ENCODE assay signal across 9 mouse cellular contexts in the genomic region with DNA sequence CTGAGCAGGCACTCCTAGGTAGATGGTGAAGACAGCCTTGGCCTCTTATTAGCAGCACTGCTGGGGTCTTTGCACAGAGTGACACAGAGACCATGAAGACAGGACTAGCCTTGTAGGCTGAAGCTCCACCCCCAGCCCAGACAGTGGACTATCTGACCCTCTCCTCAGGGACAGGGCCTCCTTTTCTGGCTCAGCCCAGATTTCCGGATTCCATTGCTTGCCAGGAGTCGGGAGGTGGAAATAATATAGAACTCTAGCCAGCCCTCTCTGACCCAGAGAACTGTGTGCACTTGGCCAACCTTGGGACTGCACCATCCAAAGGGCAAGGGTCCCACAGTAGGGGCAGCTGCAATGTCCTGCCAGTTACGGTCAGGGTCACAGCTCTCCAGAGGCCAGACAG. TPM values are rescaled to one million over a fixed set of nuclear protein-coding genes. Genes with fewer than 3 reads are reported as not detected.
DNase-seq lines count a peak whose midpoint lies in the region; ATAC-seq lines count a peak whose summit lies in the region.
"Had no signal": no experiment of that assay in that cellular context is flagged by ENCODE, and none has a peak within 500 bp of the region (broad histone marks: within the 10 kb centered on the region; RNA-seq: fewer than 3 reads in every experiment).

No protein-coding gene starts in this region.

- no peak overlapping the region for H3K9ac ChIP-seq in neural tube, embryonic 13.5 days
- H3K9ac ChIP-seq in neural tube, embryonic 15.5 days (replicated peaks): no peak overlapping the region
- no peak overlapping the region for H3K9ac ChIP-seq in heart, embryonic 11.5 days (ENCODE audit: low read depth, low read length)
- no peak overlapping the region for H3K9ac ChIP-seq in stomach, embryonic 15.5 days
- H3K9ac ChIP-seq: embryonic facial prominence, embryonic 15.5 days had no signal

- WGBS in neural tube, embryonic 13.5 days: 72% methylated on average over 3 of the region's 3 CpGs
- 69% methylated on average over 3 of the region's 3 CpGs for WGBS in neural tube, embryonic 15.5 days
- 48% methylated on average over 3 of the region's 3 CpGs for WGBS in heart, embryonic 11.5 days (ENCODE audit: insufficient replicate concordance)
- 61% methylated on average over 3 of the region's 3 CpGs for WGBS in stomach, embryonic 15.5 days

- no peak overlapping the region for H3K4me2 ChIP-seq in neural tube, embryonic 13.5 days
- no peak overlapping the region for H3K4me2 ChIP-seq in neural tube, embryonic 15.5 days
- no peak overlapping the region for H3K4me2 ChIP-seq in heart, embryonic 11.5 days
- no peak overlapping the region for H3K4me2 ChIP-seq in stomach, embryonic 15.5 days
- H3K4me2 ChIP-seq: embryonic facial prominence, embryonic 15.5 days had no signal

- peaks cover 5% of the 10 kb centered on the region; the same call in 1 of the 2 replicates for H3K36me3 ChIP-seq in neural tube, embryonic 13.5 days
- peaks cover 18% of the 10 kb centered on the region; the same call in 1 of the 2 replicates for H3K36me3 ChIP-seq in neural tube, embryonic 15.5 days
- no peaks in the 10 kb centered on the region for H3K36me3 ChIP-seq in heart, embryonic 11.5 days (ENCODE audit: control insufficient read depth, insufficient read depth, low read length)
- H3K36me3 ChIP-seq in stomach, embryonic 15.5 days: no peaks in the 10 kb centered on the region

- no peaks in the 10 kb centered on the region for H3K27me3 ChIP-seq in neural tube, embryonic 13.5 days
- H3K27me3 ChIP-seq in neural tube, embryonic 15.5 days (replicated peaks): no peaks in the 10 kb centered on the region
- H3K27me3 ChIP-seq in heart, embryonic 11.5 days (ENCODE audit: control insufficient read depth, insufficient read depth, low read length): no peaks in the 10 kb centered on the region
- no peaks in the 10 kb centered on the region for H3K27me3 ChIP-seq in stomach, embryonic 15.5 days (replicated peaks)
- H3K27me3 ChIP-seq: embryonic facial prominence, embryonic 15.5 days had no signal

- peak; percentile 84 to 91 for DNase-seq in kidney, postnatal 25 days
- DNase-seq in right cerebral cortex, postnatal 4 days: no peak
- DNase-seq in urinary bladder, adult 2 months (ENCODE audit: low spot score): no peak
- DNase-seq in cerebellum, adult 11 months: no peak

- peak overlapping the region; percentile 23; the same call in 1 of the 2 replicates for H3K27ac ChIP-seq in neural tube, embryonic 13.5 days (replicated peaks)
- no peak overlapping the region; the same call in 1 of the 2 replicates for H3K27ac ChIP-seq in neural tube, embryonic 15.5 days (replicated peaks)
- H3K27ac ChIP-seq in heart, embryonic 11.5 days (ENCODE audit: low read depth, low read length): peak overlapping the region; percentile 70
- 0 out of 2 replicates have a peak overlapping the region, but pooled peaks have one; percentile 6 for H3K27ac ChIP-seq in stomach, embryonic 15.5 days
- H3K27ac ChIP-seq: embryonic facial prominence, embryonic 15.5 days had no signal

- ATAC-seq in neural tube, embryonic 13.5 days (ENCODE audit: low read depth): no peak
- no peak for ATAC-seq in neural tube, embryonic 15.5 days (ENCODE audit: low FRiP score)
- peak; percentile 65 for ATAC-seq in heart, embryonic 11.5 days (replicated peaks; ENCODE audit: insufficient number of reproducible peaks, low FRiP score, low TSS enrichment)
- peak; percentile 52; the same call in 1 of the 2 replicates for ATAC-seq in stomach, embryonic 15.5 days (ENCODE audit: insufficient read depth, low FRiP score, low read depth)

- H3K4me3 ChIP-seq in neural tube, embryonic 13.5 days: no peak overlapping the region
- H3K4me3 ChIP-seq in neural tube, embryonic 15.5 days (replicated peaks): no peak overlapping the region
- H3K4me3 ChIP-seq in heart, embryonic 11.5 days (ENCODE audit: low read depth, low read length): no peak overlapping the region
- no peak overlapping the region for H3K4me3 ChIP-seq in stomach, embryonic 15.5 days (replicated peaks)
- H3K4me3 ChIP-seq: embryonic facial prominence, embryonic 15.5 days had no signal

- H3K9me3 ChIP-seq in neural tube, embryonic 13.5 days: no peaks in the 10 kb centered on the region
- H3K9me3 ChIP-seq in neural tube, embryonic 15.5 days (replicated peaks): no peaks in the 10 kb centered on the region
- 0 out of 2 replicates have a peak, but pooled peaks cover 2% of the 10 kb centered on the region for H3K9me3 ChIP-seq in heart, embryonic 11.5 days (replicated peaks; ENCODE audit: control insufficient read depth, low read length)
- no peaks in the 10 kb centered on the region for H3K9me3 ChIP-seq in stomach, embryonic 15.5 days
- H3K9me3 ChIP-seq: embryonic facial prominence, embryonic 15.5 days had no signal

- H3K4me1 ChIP-seq in neural tube, embryonic 13.5 days (replicated peaks): 0 out of 2 replicates have a peak, but pooled peaks cover 7% of the 10 kb centered on the region
- no peaks in the 10 kb centered on the region for H3K4me1 ChIP-seq in neural tube, embryonic 15.5 days
- peaks cover 15% of the 10 kb centered on the region for H3K4me1 ChIP-seq in heart, embryonic 11.5 days (ENCODE audit: control insufficient read depth, insufficient read depth, low read length)
- H3K4me1 ChIP-seq in stomach, embryonic 15.5 days: 0 out of 2 replicates have a peak, but pooled peaks cover 9% of the 10 kb centered on the region
- H3K4me1 ChIP-seq: embryonic facial prominence, embryonic 15.5 days had no signal

RNA-seq across cellular contexts. Expression of a gene that starts 10.4 kb away (rescaled TPM):
- polyA plus RNA-seq in neural tube, embryonic 13.5 days (2015; fragmentation: Nextera tagmentation; extraction: Ambion mirVana): 365 and 369 TPM in 2 replicates
- 493 and 522 TPM in 2 replicates for polyA plus RNA-seq in neural tube, embryonic 15.5 days (2015; fragmentation: Nextera tagmentation; extraction: Ambion mirVana)
- 632 and 701 TPM in 2 replicates for polyA plus RNA-seq in heart, embryonic 11.5 days (2014; fragmentation: Nextera tagmentation; extraction: Ambion mirVana)
- 551 and 575 TPM in 2 replicates for polyA plus RNA-seq in stomach, embryonic 15.5 days (2015; fragmentation: Nextera tagmentation; extraction: Ambion mirVana)
- polyA plus RNA-seq in urinary bladder, adult 2 months (2012; rRNA removed): 591 and 684 TPM in 2 replicates

RNA-seq across cellular contexts. Expression of a gene that starts 27.0 kb away (rescaled TPM):
- polyA plus RNA-seq in neural tube, embryonic 13.5 days (2015; fragmentation: Nextera tagmentation; extraction: Ambion mirVana): 82.4 and 88.4 TPM in 2 replicates
- 92.9 and 94.5 TPM in 2 replicates for polyA plus RNA-seq in neural tube, embryonic 15.5 days (2015; fragmentation: Nextera tagmentation; extraction: Ambion mirVana)
- polyA plus RNA-seq in heart, embryonic 11.5 days (2014; fragmentation: Nextera tagmentation; extraction: Ambion mirVana): 36.2 and 48.4 TPM in 2 replicates
- 78.7 and 84.8 TPM in 2 replicates for polyA plus RNA-seq in stomach, embryonic 15.5 days (2015; fragmentation: Nextera tagmentation; extraction: Ambion mirVana)
- 44.7 and 57.5 TPM in 2 replicates for polyA plus RNA-seq in urinary bladder, adult 2 months (2012; rRNA removed)

RNA-seq across cellular contexts. Expression of a gene that starts 37.2 kb away (rescaled TPM):
- polyA plus RNA-seq in neural tube, embryonic 13.5 days (2015; fragmentation: Nextera tagmentation; extraction: Ambion mirVana): 0.36 and 0.85 TPM in 2 replicates
- polyA plus RNA-seq in neural tube, embryonic 15.5 days (2015; fragmentation: Nextera tagmentation; extraction: Ambion mirVana): 0.51 and 1.4 TPM in 2 replicates
- 18.2 and 19.5 TPM in 2 replicates for polyA plus RNA-seq in heart, embryonic 11.5 days (2014; fragmentation: Nextera tagmentation; extraction: Ambion mirVana)
- polyA plus RNA-seq in stomach, embryonic 15.5 days (2015; fragmentation: Nextera tagmentation; extraction: Ambion mirVana): 3.6 and 7.3 TPM in 2 replicates
- polyA plus RNA-seq in urinary bladder, adult 2 months (2012; rRNA removed): 1.9 and 2.8 TPM in 2 replicates

RNA-seq across cellular contexts. Expression of a gene that starts 52.4 kb away (rescaled TPM):
- 2.0 and 3.1 TPM in 2 replicates for polyA plus RNA-seq in neural tube, embryonic 13.5 days (2015; fragmentation: Nextera tagmentation; extraction: Ambion mirVana)
- polyA plus RNA-seq in neural tube, embryonic 15.5 days (2015; fragmentation: Nextera tagmentation; extraction: Ambion mirVana): 1.8 and 3.9 TPM in 2 replicates
- 1.2 and 2.4 TPM in 2 replicates for polyA plus RNA-seq in heart, embryonic 11.5 days (2014; fragmentation: Nextera tagmentation; extraction: Ambion mirVana)
- polyA plus RNA-seq in stomach, embryonic 15.5 days (2015; fragmentation: Nextera tagmentation; extraction: Ambion mirVana): 14.1 and 16.0 TPM in 2 replicates
- polyA plus RNA-seq in urinary bladder, adult 2 months (2012; rRNA removed): 0.21 and 0.29 TPM in 2 replicates

Comparison
In these comparisons a context has a peak if more than half of its experiments do, and no peak if none do; other contexts are left out.
1. ATAC-seq: peak in heart, embryonic 11.5 days (single experiment) and stomach, embryonic 15.5 days (single experiment); none in neural tube, embryonic 13.5 days (single experiment) and neural tube, embryonic 15.5 days (single experiment).
2. DNase-seq: peak in kidney, postnatal 25 days (2 of 2); none in right cerebral cortex, postnatal 4 days (single experiment), urinary bladder, adult 2 months (single experiment) and cerebellum, adult 11 months (single experiment).